Mouse (Mus musculus) lung, postnatal 0 days (tissue): Measurements from ENCODE around the gene Sirt5. TPM values are rescaled to one million over a fixed set of nuclear protein-coding genes. Genes with fewer than 3 reads are reported as not detected.
A peak's percentile ranks its signal among the peaks of the same experiment; 100 is the strongest.

ENCODE experiments used
- ATAC-seq: fragments of 200-750 bp; cut with Nextera tagmentation; 2 replicates; pipeline ENCODE4 v1.8.0; 2017; ENCODE audit warnings: moderate library complexity
- DNase-seq: peaks from one replicate; pipeline ENCODE4 v3.0.0-alpha.2; 2016; ENCODE audit warnings: low spot score
- H3K27ac ChIP-seq: fragments of 300-500 bp; sonication (generic); 2 replicates; pipeline ENCODE4 v1.5.1; 2014; ENCODE audit warnings: antibody characterized with exemption, mild to moderate bottlenecking, low read length, mixed read lengths
- H3K27me3 ChIP-seq: fragments of 300-500 bp; sonication (generic); replicated peaks from 2 replicates; pipeline ENCODE4 v1.6.1; 2014; ENCODE audit warnings: low read length, mixed read lengths; ENCODE audit not compliant: insufficient read depth
- H3K36me3 ChIP-seq: fragments of 300-500 bp; sonication (generic); 2 replicates; pipeline ENCODE4 v1.6.1; 2014; ENCODE audit warnings: low read length, mixed read lengths; ENCODE audit not compliant: insufficient read depth
- H3K4me1 ChIP-seq: fragments of 300-500 bp; sonication (generic); 2 replicates; pipeline ENCODE4 v1.6.1; 2014; ENCODE audit warnings: antibody characterized with exemption, low read depth, low read length, mixed read lengths; ENCODE audit not compliant: insufficient read depth
- H3K4me2 ChIP-seq: fragments of 300-500 bp; sonication (generic); replicated peaks from 2 replicates; pipeline ENCODE4 v1.6.1; 2014; ENCODE audit warnings: low read depth, mild to moderate bottlenecking, low read length, moderate library complexity, mixed read lengths
- H3K4me3 ChIP-seq: fragments of 300-500 bp; sonication (generic); 2 replicates; pipeline ENCODE4 v1.5.1; 2014; ENCODE audit warnings: low read depth, low read length
- H3K9ac ChIP-seq: fragments of 300-500 bp; sonication (generic); replicated peaks from 2 replicates; pipeline ENCODE4 v1.6.1; 2014; ENCODE audit warnings: low read depth, mild to moderate bottlenecking
- H3K9me3 ChIP-seq: fragments of 300-500 bp; sonication (generic); 2 replicates; pipeline ENCODE4 v1.6.1; 2016; ENCODE audit warnings: low read length, mixed read lengths
- CTCF ChIP-seq: IDR thresholded peaks from 2 replicates; pipeline ENCODE4 v1.5.1; 2016; ENCODE audit warnings: antibody characterized with exemption, mild to moderate bottlenecking
- EP300 ChIP-seq: IDR thresholded peaks from 2 replicates; pipeline ENCODE4 v1.6.1; 2016; ENCODE audit warnings: antibody characterized with exemption, mild to moderate bottlenecking, control low read depth
- WGBS: fragments of 180-500 bp; shearing (Covaris S2); extraction: QIAGEN DNeasy Blood & Tissue Kit; methylation state at CpG from one replicate; pipeline ENCODE4 v1.1.7; 2014; 5-methylcytosine and 5-hydroxymethylcytosine counted together
- polyA plus RNA-seq: library from polyadenylated mRNA; unstranded; fragments of >200 nt; fragmentation: Nextera tagmentation; extraction: Ambion mirVana; gene quantifications from 2 replicates; pipeline ENCODE4 v1.2.1, GENCODE M21; 2015

The Sirt5 gene
- polyA plus RNA-seq, 1 experiment from 2014 or later = 11.9 TPM

GRCm38 (mm10) chr13:43385321-43385720, 20.0 kb downstream of the Sirt5 start:
- no peak for DNase-seq
- Histone ChIP-seq H3K4me2 (no peak overlapping the region), H3K36me3 (no peaks in the 10 kb centered on the region), H3K4me1 (no peaks in the 10 kb centered on the region), H3K27ac (no peak overlapping the region), H3K4me3 (no peak overlapping the region), H3K9ac (no peak overlapping the region), H3K27me3 (no peaks in the 10 kb centered on the region), H3K9me3 (no peaks in the 10 kb centered on the region)
- WGBS = 96% methylated on average over 10 of the region's 10 CpGs
- ATAC-seq = no peak
- TF ChIP-seq CTCF = no peak
- no peak for TF ChIP-seq EP300

- 50% methylated on average over 14 of the region's 17 CpGs for WGBS
- H3K27ac ChIP-seq = peak overlapping the region; percentile 92; the same call in 1 of the 2 replicates
- no peak overlapping the region for H3K9ac ChIP-seq
- H3K9me3 ChIP-seq = no peaks in the 10 kb centered on the region
- peak overlapping the region; percentile 86 for H3K4me3 ChIP-seq
- no peaks in the 10 kb centered on the region for H3K27me3 ChIP-seq
- no peak for TF ChIP-seq CTCF
- DNase-seq (no peak), ATAC-seq (no peak)
- peaks cover 7% of the 10 kb centered on the region; the same call in 1 of the 2 replicates for H3K36me3 ChIP-seq
- H3K4me2 ChIP-seq = peak overlapping the region; percentile 78; the same call in 1 of the 2 replicates
- no peaks in the 10 kb centered on the region for H3K4me1 ChIP-seq
These were observed 32.5 kb downstream of the Sirt5 start for GRCm38 (mm10) chr13:43397700-43398296.

GRCm38 (mm10) chr13:43398297-43399080, 33.2 kb downstream of the Sirt5 start, which contains the start of gene Nol7:
Nol7 (plus strand) TSS chr13:43398390.
- peak; percentile 95 for ATAC-seq

GRCm38 (mm10) chr13:43399576-43399975, 34.3 kb downstream of the Sirt5 start:
- DNase-seq = no peak
- Histone ChIP-seq H3K9ac (no peak overlapping the region), H3K36me3 (peaks cover 13% of the 10 kb centered on the region; the same call in 1 of the 2 replicates), H3K27ac (no peak overlapping the region), H3K9me3 (no peaks in the 10 kb centered on the region), H3K4me1 (no peaks in the 10 kb centered on the region), H3K4me3 (no peak overlapping the region), H3K27me3 (no peaks in the 10 kb centered on the region), H3K4me2 (no peak overlapping the region)
- no peak for TF ChIP-seq EP300
- TF ChIP-seq CTCF = no peak
- ATAC-seq = no peak
- WGBS = 85% methylated on average over 5 of the region's 5 CpGs

More at GRCm38 (mm10) chr13:43398297-43399080, 33.2 kb downstream of the Sirt5 start, which contains the start of gene Nol7:
- 1% methylated on average over 72 of the region's 72 CpGs for WGBS
- peak within 1 kb of the TSS; percentile 92 for H3K27ac ChIP-seq
- peaks cover 12% of the 10 kb centered on the region; the same call in 1 of the 2 replicates for H3K36me3 ChIP-seq
- peak within 1 kb of the TSS; percentile 73 for H3K9ac ChIP-seq
- peak; percentile 96 for DNase-seq
- TF ChIP-seq EP300 (no peak), CTCF (peak; percentile 93)
- H3K27me3 ChIP-seq = no peaks in the 10 kb centered on the region
- H3K4me1 ChIP-seq = no peaks in the 10 kb centered on the region
- no peaks in the 10 kb centered on the region for H3K9me3 ChIP-seq
- peak within 1 kb of the TSS; percentile 86 for H3K4me3 ChIP-seq
- peak within 1 kb of the TSS; percentile 78 for H3K4me2 ChIP-seq

- Histone ChIP-seq H3K27me3 (no peaks in the 10 kb centered on the region), H3K9ac (no peak overlapping the region), H3K27ac (no peak overlapping the region), H3K9me3 (no peaks in the 10 kb centered on the region), H3K4me2 (no peak overlapping the region), H3K4me3 (no peak overlapping the region), H3K4me1 (no peaks in the 10 kb centered on the region), H3K36me3 (peaks cover 38% of the 10 kb centered on the region)
- DNase-seq (no peak), ATAC-seq (no peak)
- WGBS = 86% methylated on average over 7 of the region's 7 CpGs
- no peak for TF ChIP-seq EP300
- TF ChIP-seq CTCF = no peak
These were observed 47.0 kb downstream of the Sirt5 start for GRCm38 (mm10) chr13:43412311-43412710.

GRCm38 (mm10) chr13:43413611-43414010, 48.3 kb downstream of the Sirt5 start:
- Histone ChIP-seq H3K27me3 (no peaks in the 10 kb centered on the region), H3K36me3 (peaks cover 37% of the 10 kb centered on the region), H3K4me1 (no peaks in the 10 kb centered on the region), H3K27ac (no peak overlapping the region), H3K9me3 (no peaks in the 10 kb centered on the region), H3K4me3 (no peak overlapping the region), H3K4me2 (no peak overlapping the region), H3K9ac (no peak overlapping the region)
- TF ChIP-seq CTCF (no peak), EP300 (no peak)
- ATAC-seq = no peak
- no peak for DNase-seq
- 89% methylated on average over 2 of the region's 2 CpGs for WGBS
